Mouse (Mus musculus) forebrain, embryonic 10.5 days (tissue): Measurements from ENCODE around the gene Fbxo24. TPM values are rescaled to one million over a fixed set of nuclear protein-coding genes. Genes with fewer than 3 reads are reported as not detected.

ENCODE experiments used
- DNase-seq: peaks from one replicate; pipeline ENCODE4 v3.0.0-alpha.2; 2017; ENCODE audit warnings: low spot score; ENCODE audit errors: extremely low spot score
- H3K27ac ChIP-seq: fragments of 300-500 bp; sonication (generic); 2 replicates; pipeline ENCODE4 v1.5.1; 2016; ENCODE audit warnings: mild to moderate bottlenecking
- H3K27me3 ChIP-seq: fragments of 300-500 bp; sonication (generic); 2 replicates; pipeline ENCODE4 v1.6.1; 2016; ENCODE audit warnings: mild to moderate bottlenecking; ENCODE audit not compliant: poor library complexity, severe bottlenecking
- H3K36me3 ChIP-seq: fragments of 300-500 bp; sonication (generic); replicated peaks from 2 replicates; pipeline ENCODE4 v1.6.1; 2016; ENCODE audit warnings: mild to moderate bottlenecking, moderate library complexity
- H3K4me1 ChIP-seq: fragments of 300-500 bp; sonication (generic); 2 replicates; pipeline ENCODE4 v1.6.1; 2016
- H3K4me3 ChIP-seq: fragments of 300-500 bp; sonication (generic); 2 replicates; pipeline ENCODE4 v1.5.1; 2016; ENCODE audit warnings: mild to moderate bottlenecking, moderate library complexity
- H3K9me3 ChIP-seq: fragments of 300-500 bp; sonication (generic); 2 replicates; pipeline ENCODE4 v1.6.1; 2016; ENCODE audit warnings: mild to moderate bottlenecking, moderate library complexity
- WGBS: fragments of 180-500 bp; shearing (Covaris S2); methylation state at CpG from one replicate; pipeline ENCODE4 v1.1.7; 2016; 5-methylcytosine and 5-hydroxymethylcytosine counted together
- polyA plus RNA-seq: library from polyadenylated mRNA; unstranded; fragments of >200 nt; fragmentation: Nextera tagmentation; extraction: Ambion mirVana; gene quantifications from 2 replicates; pipeline ENCODE4 v1.2.1, GENCODE M21; 2016

The Fbxo24 gene
- polyA plus RNA-seq, 1 experiment from 2014 or later, result 0.09 TPM

DNA sequence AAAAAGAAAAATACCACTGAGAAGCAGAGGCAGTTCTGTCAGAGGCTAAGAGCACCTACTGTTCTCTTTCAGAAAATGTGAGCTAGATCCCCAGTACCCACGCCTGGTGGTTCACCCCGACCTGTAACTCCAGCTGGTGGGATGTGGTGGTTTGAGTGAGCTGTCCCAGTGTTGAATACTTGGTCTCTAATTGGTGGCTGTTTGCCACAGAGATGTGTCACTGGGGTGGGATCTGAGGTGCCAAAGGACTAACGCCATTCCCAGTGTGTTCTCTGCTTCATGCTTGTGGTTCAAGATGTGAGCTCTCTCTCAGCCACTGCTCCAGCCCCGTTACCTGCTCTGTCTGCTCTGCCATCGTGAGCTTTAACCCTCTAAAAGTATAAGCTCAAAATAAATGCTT is 38.3 kb downstream of the Fbxo24 start:
- WGBS, result 87% methylated on average over 5 of the region's 5 CpGs

DNA sequence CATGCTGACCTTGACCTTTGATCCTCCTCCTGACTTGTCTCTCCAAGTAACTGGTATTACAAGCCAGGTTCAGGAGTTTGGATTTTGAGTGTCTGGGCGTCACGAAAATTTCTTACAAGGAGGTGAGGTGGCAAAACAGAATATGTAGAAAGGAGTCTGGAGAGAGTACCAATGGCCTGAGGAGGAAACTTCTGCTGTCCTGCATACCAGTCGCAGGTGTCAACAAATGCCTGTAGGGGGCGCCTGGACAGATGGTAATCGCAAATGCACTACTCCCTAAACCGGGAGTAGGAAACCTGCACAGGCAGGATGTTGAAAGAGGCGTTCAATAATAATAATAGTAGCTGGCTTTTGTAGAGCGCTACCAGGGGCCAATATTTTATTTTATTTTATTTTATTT is 43.8 kb downstream of the Fbxo24 start:
- 33% methylated on average over 8 of the region's 8 CpGs for WGBS
- H3K9me3 ChIP-seq, result no peaks in the 10 kb centered on the region
- peak; percentile 53 for DNase-seq

More for the DNA sequence above, 38.3 kb downstream of the Fbxo24 start:
- H3K36me3 ChIP-seq, result no peaks in the 10 kb centered on the region
- H3K27me3 ChIP-seq, result no peaks in the 10 kb centered on the region
- H3K27ac ChIP-seq, result no peak overlapping the region
- no peak for DNase-seq
- H3K4me1 ChIP-seq, result no peaks in the 10 kb centered on the region
- H3K4me3 ChIP-seq, result no peak overlapping the region
- no peaks in the 10 kb centered on the region for H3K9me3 ChIP-seq

DNA sequence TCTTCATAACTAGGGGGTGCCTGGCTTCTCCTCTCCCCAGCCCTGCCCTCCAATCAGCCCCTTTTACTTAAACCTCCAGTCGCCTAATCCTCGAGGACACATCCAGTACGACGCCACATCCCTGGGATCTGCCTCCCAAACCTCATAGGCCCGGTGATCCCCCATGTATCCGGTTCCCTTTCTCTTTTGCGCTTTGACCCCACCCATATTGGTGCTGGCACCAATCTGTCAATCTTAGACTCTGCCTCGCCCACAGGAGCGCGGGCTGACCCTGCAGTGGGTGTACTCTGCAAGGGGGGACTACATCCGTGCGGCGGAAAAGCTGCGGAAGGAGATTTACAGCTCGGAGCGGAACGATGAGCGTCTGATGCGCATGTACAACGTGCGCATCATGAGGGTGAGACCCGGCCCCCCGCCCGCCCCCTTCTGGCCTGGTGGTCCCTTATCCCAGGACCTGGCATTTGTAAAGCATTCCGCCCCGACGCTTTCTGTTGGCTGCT is 45.1 kb downstream of the Fbxo24 start:
- peaks cover 17% of the 10 kb centered on the region for H3K4me1 ChIP-seq
- peaks cover 33% of the 10 kb centered on the region for H3K27me3 ChIP-seq
- WGBS, result 17% methylated on average over 27 of the region's 27 CpGs
- peak overlapping the region; percentile 51 for H3K4me3 ChIP-seq
- peak overlapping the region; percentile 62 for H3K27ac ChIP-seq
- H3K9me3 ChIP-seq, result no peaks in the 10 kb centered on the region
- DNase-seq, result peak; percentile 52
- no peaks in the 10 kb centered on the region for H3K36me3 ChIP-seq

More for the DNA sequence above, 43.8 kb downstream of the Fbxo24 start:
- no peaks in the 10 kb centered on the region for H3K36me3 ChIP-seq
- no peak overlapping the region for H3K4me3 ChIP-seq
- peaks cover 17% of the 10 kb centered on the region for H3K4me1 ChIP-seq
- H3K27me3 ChIP-seq, result peaks cover 33% of the 10 kb centered on the region
- H3K27ac ChIP-seq, result no peak overlapping the region

DNA sequence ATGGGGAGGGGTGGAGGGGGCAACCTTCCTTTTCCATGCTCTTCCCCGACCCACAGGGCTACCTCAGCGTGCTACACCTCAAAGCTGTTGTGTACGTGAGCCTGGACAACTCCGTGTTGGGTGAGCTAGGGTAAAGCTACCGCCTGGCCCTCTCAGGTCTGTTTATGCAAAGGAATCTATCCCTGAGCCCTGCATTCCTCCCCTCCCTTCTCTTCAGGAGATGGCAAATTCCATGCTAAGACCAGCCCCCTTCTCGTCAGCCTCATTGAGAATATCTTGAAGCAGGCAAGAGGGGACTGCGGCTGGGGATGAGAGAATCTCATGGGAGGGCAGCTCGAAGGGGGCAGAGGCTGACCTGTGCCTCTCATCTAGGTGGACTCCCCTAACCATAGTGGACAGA is 46.1 kb downstream of the Fbxo24 start:
- Histone ChIP-seq H3K27ac (no peak overlapping the region), H3K4me3 (peak overlapping the region; percentile 51; the same call in 1 of the 2 replicates), H3K36me3 (no peaks in the 10 kb centered on the region), H3K9me3 (no peaks in the 10 kb centered on the region), H3K27me3 (peaks cover 33% of the 10 kb centered on the region), H3K4me1 (peaks cover 17% of the 10 kb centered on the region)
- WGBS, result 50% methylated on average over 8 of the region's 8 CpGs
- DNase-seq, result no peak

DNA sequence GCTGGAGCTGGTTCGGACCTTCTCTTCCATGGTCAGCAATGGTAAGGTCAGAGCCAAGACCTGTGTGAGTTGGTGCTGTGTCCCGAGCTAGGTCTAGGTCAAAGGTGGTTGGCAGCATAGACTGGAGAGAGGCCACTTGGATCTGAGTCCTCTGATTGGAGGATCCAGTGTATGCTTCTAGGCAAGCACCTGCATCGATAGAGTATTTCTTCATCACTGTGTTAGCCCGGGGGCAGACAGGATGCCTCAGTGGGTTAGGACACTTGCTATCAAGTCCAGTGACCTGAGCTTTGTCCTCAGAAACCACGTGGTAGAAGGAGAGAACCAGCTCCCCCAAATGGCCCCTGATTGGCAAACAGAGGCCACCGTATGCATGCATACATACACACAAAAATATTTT is 48.6 kb downstream of the Fbxo24 start:
- H3K4me1 ChIP-seq, result peaks cover 17% of the 10 kb centered on the region
- H3K9me3 ChIP-seq, result no peaks in the 10 kb centered on the region
- no peak for DNase-seq
- no peak overlapping the region for H3K27ac ChIP-seq
- H3K27me3 ChIP-seq, result peaks cover 40% of the 10 kb centered on the region
- 82% methylated on average over 6 of the region's 6 CpGs for WGBS
- H3K4me3 ChIP-seq, result no peak overlapping the region
- H3K36me3 ChIP-seq, result no peaks in the 10 kb centered on the region

DNA sequence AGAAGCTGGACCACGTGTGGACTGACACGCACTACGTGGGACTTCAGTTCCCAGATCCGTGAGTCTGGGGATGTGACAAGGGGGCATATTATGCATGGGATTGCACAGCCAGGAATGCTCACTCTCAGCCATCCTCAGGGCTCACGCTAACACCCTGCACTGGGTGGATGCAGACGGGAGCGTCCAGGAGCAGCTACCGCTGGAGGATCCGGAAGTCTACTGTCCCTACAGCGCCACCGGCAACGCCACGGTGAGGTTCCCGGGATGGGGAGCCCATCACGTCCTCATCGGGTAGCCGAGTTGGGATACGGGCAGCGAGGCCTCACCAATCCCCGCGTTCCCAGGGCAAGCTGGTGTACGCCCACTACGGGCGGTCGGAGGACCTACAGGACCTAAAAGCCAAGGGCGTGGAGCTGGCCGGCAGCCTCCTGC is 54.3 kb downstream of the Fbxo24 start:
- H3K4me1 ChIP-seq, result peaks cover 19% of the 10 kb centered on the region
- peak overlapping the region; percentile 47 for H3K4me3 ChIP-seq
- H3K9me3 ChIP-seq, result no peaks in the 10 kb centered on the region
- peaks cover 34% of the 10 kb centered on the region for H3K27me3 ChIP-seq
- WGBS, result 7% methylated on average over 27 of the region's 27 CpGs
- peak overlapping the region; percentile 56 for H3K27ac ChIP-seq
- DNase-seq, result peak; percentile 47
- no peaks in the 10 kb centered on the region for H3K36me3 ChIP-seq

DNA sequence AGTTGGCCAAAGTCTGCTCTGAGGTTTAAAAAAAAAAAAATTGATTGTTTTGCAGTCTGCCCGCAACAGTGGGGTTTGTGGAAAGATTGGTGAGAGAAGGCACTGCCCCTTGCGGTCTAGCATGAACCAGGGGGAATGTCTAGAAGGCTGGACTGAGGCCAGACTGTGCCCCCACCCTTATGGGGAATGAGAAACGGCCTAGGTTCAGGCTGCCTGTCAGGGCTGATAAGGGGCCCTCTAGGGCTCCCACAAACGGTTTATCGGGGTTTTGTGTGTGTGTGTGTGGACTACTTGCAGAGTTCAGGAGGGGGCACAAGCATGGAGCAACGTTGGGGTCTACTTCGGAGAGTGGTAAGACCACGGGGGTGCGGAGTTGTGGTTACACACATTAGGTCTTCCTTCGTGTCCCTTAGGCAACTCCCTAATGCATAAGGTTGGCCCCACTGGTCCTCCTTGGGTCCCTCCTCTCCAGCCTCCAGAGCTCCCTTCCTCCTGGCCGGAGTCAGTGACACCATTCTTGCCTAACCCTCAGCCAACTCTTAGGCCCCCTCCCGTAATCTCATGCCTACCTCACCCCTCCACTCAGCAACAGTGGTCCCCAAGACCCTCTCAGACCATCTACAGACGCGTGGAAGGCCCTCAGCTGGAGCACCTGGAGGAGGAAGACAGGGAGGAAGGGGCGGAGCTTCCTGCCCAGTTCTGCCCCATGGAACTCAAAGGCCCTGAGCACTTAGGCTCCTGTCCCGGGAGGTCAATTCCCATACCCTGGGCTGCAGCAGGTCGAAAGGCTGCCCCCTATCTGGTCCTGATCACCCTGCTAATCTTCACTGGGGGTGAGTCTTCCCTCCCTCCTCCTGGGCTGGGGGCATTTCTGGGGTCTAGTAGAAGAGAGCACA is 57.9 kb downstream of the Fbxo24 start:
- peak overlapping the region; percentile 26; the same call in 1 of the 2 replicates for H3K27ac ChIP-seq
- DNase-seq, result no peak
- H3K36me3 ChIP-seq, result no peaks in the 10 kb centered on the region
- H3K4me3 ChIP-seq, result no peak overlapping the region
- no peaks in the 10 kb centered on the region for H3K9me3 ChIP-seq
- peaks cover 27% of the 10 kb centered on the region for H3K27me3 ChIP-seq
- WGBS, result 84% methylated on average over 17 of the region's 17 CpGs
- H3K4me1 ChIP-seq, result peaks cover 19% of the 10 kb centered on the region

DNA sequence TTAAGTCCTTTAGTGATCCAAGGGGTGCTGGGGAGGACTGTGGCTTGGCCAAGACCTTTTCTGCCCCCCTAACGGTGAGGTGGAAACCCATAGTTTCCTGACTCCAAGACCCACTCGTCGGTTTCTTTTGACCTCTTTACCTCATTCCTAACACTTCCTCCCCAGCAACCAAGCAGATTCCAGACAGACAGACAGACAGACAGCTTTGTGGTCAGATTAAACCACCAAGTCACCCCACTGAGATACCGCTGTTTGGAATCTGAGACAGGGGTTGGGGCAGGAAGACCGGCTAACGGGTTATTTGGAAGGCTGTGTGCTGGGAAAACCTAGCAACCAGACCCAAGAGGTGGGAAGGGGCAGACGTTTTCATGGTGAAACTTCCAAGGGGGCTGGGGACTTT is 58.6 kb downstream of the Fbxo24 start:
- Histone ChIP-seq H3K9me3 (no peaks in the 10 kb centered on the region), H3K36me3 (no peaks in the 10 kb centered on the region), H3K4me1 (peaks cover 19% of the 10 kb centered on the region), H3K27me3 (peaks cover 27% of the 10 kb centered on the region), H3K27ac (0 out of 2 replicates have a peak overlapping the region, but pooled peaks have one; percentile 17), H3K4me3 (no peak overlapping the region; the same call in 1 of the 2 replicates)
- WGBS, result 69% methylated on average over 7 of the region's 7 CpGs
- DNase-seq, result no peak

DNA sequence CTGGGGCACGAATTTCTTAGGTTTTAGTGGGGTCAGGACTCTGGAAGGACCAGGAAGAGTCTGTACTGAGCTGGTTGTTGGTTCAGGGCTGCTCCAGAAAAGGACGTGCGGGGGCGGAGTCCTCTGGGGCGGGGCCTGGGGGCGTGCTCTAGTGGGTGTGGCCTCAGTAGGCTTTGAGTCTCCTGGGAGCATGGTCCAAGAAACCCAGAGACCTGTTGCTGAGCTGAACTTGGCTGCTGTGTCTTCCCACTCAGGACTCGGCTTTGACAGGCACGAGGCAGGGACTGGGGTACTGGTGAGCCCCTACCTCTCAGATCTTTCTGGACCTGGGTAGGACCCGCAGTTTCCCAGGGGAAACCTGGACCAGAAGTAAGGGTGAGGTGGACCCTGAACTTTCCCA is 59.1 kb downstream of the Fbxo24 start, which contains the start of gene Tfr2:
Gene Tfr2, plus strand, starts transcription at position 176 of the 400 bp plus-strand sequence.
- Histone ChIP-seq H3K27ac (0 out of 2 replicates have a peak within 1 kb of the TSS, but pooled peaks have one; percentile 17), H3K27me3 (peaks cover 22% of the 10 kb centered on the region), H3K9me3 (no peaks in the 10 kb centered on the region), H3K36me3 (no peaks in the 10 kb centered on the region), H3K4me3 (no peak within 1 kb of the TSS; the same call in 1 of the 2 replicates), H3K4me1 (peaks cover 17% of the 10 kb centered on the region)
- WGBS, result 37% methylated on average over 9 of the region's 9 CpGs
- DNase-seq, result no peak

DNA sequence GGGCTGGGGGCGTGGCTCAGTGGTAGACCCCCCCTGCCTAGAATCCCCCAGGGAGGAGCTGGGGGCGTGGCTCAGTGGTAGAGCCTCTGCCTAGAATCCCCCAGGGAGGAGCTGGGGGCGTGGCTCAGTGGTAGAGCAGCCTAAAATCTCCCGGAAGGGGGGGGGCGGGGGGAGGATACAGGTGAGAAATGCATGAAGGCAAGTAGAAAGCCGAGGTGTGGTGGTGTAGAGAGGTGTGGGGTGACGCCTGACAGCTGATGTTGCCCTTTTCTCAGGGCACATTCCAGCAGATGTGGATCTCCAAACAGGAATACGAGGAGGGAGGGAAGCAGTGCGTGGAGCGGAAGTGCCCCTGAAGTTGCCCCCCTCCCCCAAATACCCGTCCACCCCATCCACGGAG is 59.8 kb downstream of the Fbxo24 start:
- peaks cover 11% of the 10 kb centered on the region for H3K4me1 ChIP-seq
- WGBS, result 74% methylated on average over 12 of the region's 12 CpGs
- no peak overlapping the region for H3K4me3 ChIP-seq
- peaks cover 15% of the 10 kb centered on the region for H3K27me3 ChIP-seq
- no peaks in the 10 kb centered on the region for H3K36me3 ChIP-seq
- H3K9me3 ChIP-seq, result no peaks in the 10 kb centered on the region
- no peak for DNase-seq
- H3K27ac ChIP-seq, result no peak overlapping the region

DNA sequence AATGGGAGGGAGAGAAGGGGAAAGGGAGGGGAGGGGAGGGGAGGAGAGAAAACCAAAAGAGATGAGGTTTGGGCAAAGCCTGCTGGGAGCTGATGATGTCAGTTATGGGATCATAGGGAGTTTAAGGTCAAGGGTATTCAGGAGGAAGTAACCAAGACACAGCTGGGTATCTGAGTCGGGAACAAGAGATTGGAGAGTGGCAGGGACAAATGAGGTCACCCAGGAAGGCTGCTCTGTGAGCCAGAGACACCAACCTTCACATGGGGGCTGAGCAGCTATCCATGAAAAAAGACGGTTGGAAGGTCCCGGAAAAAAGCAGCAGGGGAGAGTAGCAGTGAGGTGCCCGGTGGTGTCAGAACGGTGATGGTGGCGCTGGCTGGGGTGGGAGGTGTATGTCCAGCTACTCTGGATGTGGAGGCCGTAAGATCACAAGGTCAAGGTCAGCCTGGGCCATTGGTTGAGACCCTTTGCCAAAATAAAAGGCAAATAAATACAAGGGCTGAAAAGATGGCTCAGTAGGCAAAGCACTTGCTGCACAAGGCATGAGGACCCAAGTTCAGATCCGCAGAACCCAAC is 60.5 kb downstream of the Fbxo24 start:
- Histone ChIP-seq H3K27me3 (peaks cover 8% of the 10 kb centered on the region), H3K36me3 (no peaks in the 10 kb centered on the region), H3K27ac (no peak overlapping the region), H3K9me3 (no peaks in the 10 kb centered on the region), H3K4me3 (no peak overlapping the region), H3K4me1 (peaks cover 11% of the 10 kb centered on the region; the same call in 1 of the 2 replicates)
- WGBS, result 89% methylated on average over 8 of the region's 8 CpGs
- no peak for DNase-seq

DNA sequence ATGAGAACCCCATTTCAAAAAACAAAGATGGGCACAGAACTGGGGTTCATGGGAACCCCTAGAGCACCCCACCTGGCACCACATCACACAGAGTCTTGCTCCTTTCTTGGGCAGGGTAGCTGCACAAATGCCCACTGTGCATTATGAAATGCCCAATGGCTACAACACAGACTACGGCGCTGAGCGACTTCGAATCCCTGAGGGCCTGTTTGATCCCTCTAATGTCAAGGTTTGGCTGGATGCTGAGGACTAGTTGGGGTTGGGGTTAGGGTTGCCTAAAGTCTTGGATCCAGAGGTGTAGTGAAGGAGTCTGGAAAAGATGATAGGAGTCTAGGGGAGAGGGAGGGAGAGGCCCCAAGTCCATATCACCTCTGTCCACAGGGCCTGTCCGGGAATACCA is 62.4 kb downstream of the Fbxo24 start:
- H3K4me3 ChIP-seq, result no peak overlapping the region
- no peak for DNase-seq
- WGBS, result 91% methylated on average over 5 of the region's 5 CpGs
- H3K27me3 ChIP-seq, result no peaks in the 10 kb centered on the region
- no peak overlapping the region for H3K27ac ChIP-seq
- peaks cover 11% of the 10 kb centered on the region; the same call in 1 of the 2 replicates for H3K4me1 ChIP-seq
- H3K9me3 ChIP-seq, result no peaks in the 10 kb centered on the region
- H3K36me3 ChIP-seq, result no peaks in the 10 kb centered on the region

DNA sequence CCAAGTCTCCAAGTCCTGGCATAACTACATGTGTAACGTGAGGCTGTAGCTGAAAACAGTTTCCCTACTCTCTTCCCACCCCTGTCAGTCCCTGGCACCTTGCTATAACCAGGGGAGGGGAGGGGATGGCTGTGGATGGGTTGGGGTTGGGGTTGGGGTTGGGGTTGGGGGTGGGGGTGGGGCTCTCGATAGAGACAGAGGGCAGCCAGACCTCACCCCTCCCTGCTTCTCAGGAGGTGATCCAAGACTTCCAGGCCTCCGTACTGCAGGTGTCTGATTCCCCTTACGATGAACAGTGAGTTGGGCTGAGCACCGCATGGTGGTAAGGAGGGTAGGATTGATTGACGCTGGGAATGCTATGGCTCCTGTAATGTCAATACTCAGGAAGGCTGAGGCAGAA is 63.1 kb downstream of the Fbxo24 start:
- WGBS, result 76% methylated on average over 6 of the region's 6 CpGs
- Histone ChIP-seq H3K36me3 (no peaks in the 10 kb centered on the region), H3K9me3 (no peaks in the 10 kb centered on the region), H3K4me3 (no peak overlapping the region), H3K27ac (no peak overlapping the region), H3K27me3 (no peaks in the 10 kb centered on the region), H3K4me1 (peaks cover 11% of the 10 kb centered on the region; the same call in 1 of the 2 replicates)
- DNase-seq, result no peak
